Mouse (Mus musculus): ENCODE measurements around the gene Inpp5a. TPM values are rescaled to one million over a fixed set of nuclear protein-coding genes. Genes with fewer than 3 reads are reported as not detected.

Gene Inpp5a
- polyA plus RNA-seq, 1 experiment from 2014 or later, result 4.1 TPM

DNA sequence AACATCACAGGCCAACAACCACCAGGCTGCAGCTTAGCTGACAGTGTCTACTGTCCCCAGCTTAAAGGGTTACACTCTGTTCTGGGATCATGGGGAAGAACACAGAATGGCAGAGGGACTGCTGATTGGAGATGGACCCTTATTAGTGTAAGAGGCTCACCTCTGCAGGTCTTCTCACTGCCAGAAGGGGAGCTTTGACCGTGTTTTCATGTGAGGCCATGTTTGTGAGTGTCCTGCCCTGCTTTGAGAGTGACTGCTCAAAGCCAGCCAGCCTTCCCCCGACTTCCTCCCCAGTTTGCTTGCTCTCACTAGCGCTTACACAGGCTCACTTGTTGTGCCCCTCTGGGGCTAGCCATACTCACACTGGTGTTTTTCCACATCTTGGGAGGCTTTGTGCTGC, 58.5 kb downstream of the Inpp5a start:
- Histone ChIP-seq H3K27ac (replicated peaks) (no peak overlapping the region), H3K4me1 (replicated peaks) (0 out of 2 replicates have a peak, but pooled peaks cover 1% of the 10 kb centered on the region), H3K4me3 (replicated peaks) (no peak overlapping the region), H3K9me3 (replicated peaks) (no peaks in the 10 kb centered on the region), H3K4me2 (no peak overlapping the region), H3K36me3 (replicated peaks) (no peaks in the 10 kb centered on the region), H3K27me3 (no peaks in the 10 kb centered on the region), H3K9ac (no peak overlapping the region)
- 56% methylated on average over 3 of the region's 3 CpGs for WGBS (ENCODE audit: insufficient replicate concordance)
- ATAC-seq (ENCODE audit: insufficient read depth), result no peak

DNA sequence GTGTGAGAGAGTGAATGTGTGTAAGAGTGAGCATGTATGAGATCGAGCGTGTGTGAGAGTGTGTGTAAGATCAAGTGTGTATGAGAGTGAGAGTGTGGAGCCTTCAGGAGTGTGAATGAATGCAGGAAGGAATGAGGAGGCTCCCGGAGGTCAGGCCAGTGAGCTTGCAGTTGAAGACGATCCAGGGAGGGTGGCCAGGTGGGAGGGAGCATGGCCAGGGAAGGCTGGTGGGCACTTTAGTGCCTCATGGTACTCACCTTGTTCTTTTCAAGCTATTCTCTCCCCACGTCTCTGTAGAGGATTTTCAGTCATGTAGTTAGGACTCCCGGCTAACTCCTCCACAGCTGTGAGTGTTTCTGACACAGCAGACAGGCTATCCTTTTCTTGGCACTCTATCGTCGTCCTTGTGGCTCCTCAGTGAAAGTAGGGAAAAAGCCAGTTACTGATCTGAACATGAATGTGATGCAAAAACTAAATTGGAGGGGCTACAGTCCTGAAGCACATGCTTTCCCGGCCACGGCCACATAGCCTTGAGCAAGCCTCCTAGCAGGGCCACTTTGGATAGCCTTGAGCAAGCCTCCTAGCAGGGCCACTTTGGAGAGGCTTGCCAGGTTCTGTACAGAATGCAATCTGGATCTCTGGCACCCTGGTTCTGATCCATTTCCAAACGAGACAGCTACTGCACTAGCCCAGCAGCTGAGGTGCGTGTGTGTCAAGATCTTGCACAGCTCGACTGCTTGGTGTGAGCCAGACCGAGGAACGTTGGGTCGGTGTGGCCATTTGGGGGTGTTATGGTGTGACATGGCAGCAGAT, 61.5 kb downstream of the Inpp5a start:
- no peak overlapping the region for H3K27ac ChIP-seq (replicated peaks)
- H3K4me1 ChIP-seq (replicated peaks), result no peaks in the 10 kb centered on the region
- 71% methylated on average over 16 of the region's 16 CpGs for WGBS (ENCODE audit: insufficient replicate concordance)
- H3K4me3 ChIP-seq (replicated peaks), result no peak overlapping the region
- no peak for ATAC-seq (ENCODE audit: insufficient read depth)
- H3K9ac ChIP-seq, result no peak overlapping the region
- H3K9me3 ChIP-seq (replicated peaks), result no peaks in the 10 kb centered on the region
- H3K36me3 ChIP-seq (replicated peaks), result no peaks in the 10 kb centered on the region
- H3K27me3 ChIP-seq, result no peaks in the 10 kb centered on the region
- no peak overlapping the region for H3K4me2 ChIP-seq

DNA sequence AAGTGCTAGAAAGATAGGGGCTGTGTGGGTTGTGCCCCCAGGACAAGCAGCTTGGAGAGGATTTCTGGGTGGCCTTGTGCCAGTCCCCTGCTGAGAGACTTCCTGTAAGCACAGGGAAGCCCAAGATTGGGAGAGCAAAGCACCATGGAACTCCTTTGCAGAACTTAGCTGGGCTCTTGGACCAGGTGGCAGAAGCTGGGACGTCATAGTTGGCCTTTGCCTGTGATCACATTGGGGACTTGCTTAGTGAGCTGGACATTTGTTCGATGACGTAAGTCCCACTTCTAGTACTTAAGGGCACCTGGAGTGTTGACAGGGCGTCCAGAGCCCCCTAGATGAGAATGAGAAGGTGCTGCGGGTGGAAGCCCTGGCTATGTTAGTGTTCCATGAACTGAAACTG, 62.8 kb downstream of the Inpp5a start:
- 71% methylated on average over 5 of the region's 5 CpGs for WGBS (ENCODE audit: insufficient replicate concordance)
- ATAC-seq (ENCODE audit: insufficient read depth), result no peak
- Histone ChIP-seq H3K27ac (replicated peaks) (no peak overlapping the region), H3K9me3 (replicated peaks) (no peaks in the 10 kb centered on the region), H3K4me2 (no peak overlapping the region), H3K4me1 (replicated peaks) (no peaks in the 10 kb centered on the region), H3K9ac (no peak overlapping the region), H3K36me3 (replicated peaks) (no peaks in the 10 kb centered on the region), H3K27me3 (no peaks in the 10 kb centered on the region), H3K4me3 (replicated peaks) (no peak overlapping the region)

DNA sequence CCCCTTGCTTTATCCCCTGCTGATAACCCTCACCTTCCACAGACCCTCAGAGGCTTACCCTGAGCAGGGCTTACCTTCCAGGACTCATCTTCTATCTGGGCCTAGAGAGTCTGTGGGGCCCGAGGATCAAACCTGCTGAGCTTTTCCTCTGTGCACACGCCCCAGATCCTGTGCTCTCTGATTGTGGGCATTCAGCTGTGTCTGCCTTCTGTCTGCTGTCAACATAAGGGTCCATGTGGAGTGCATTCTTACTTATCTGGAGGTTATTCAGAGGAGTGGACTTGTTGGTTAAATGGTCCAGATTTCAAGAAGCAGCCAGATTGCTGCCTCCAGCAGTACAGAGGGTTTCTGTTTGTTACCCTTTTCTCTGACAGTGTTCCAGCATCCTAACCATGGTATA, 63.3 kb downstream of the Inpp5a start:
- no peak overlapping the region for H3K9ac ChIP-seq
- no peak overlapping the region for H3K27ac ChIP-seq (replicated peaks)
- ATAC-seq (ENCODE audit: insufficient read depth), result no peak
- H3K4me1 ChIP-seq (replicated peaks), result no peaks in the 10 kb centered on the region
- H3K4me2 ChIP-seq, result no peak overlapping the region
- WGBS (ENCODE audit: insufficient replicate concordance), result 41% methylated on average over 2 of the region's 2 CpGs
- H3K9me3 ChIP-seq (replicated peaks), result no peaks in the 10 kb centered on the region
- no peak overlapping the region for H3K4me3 ChIP-seq (replicated peaks)
- no peaks in the 10 kb centered on the region for H3K36me3 ChIP-seq (replicated peaks)
- H3K27me3 ChIP-seq, result no peaks in the 10 kb centered on the region

DNA sequence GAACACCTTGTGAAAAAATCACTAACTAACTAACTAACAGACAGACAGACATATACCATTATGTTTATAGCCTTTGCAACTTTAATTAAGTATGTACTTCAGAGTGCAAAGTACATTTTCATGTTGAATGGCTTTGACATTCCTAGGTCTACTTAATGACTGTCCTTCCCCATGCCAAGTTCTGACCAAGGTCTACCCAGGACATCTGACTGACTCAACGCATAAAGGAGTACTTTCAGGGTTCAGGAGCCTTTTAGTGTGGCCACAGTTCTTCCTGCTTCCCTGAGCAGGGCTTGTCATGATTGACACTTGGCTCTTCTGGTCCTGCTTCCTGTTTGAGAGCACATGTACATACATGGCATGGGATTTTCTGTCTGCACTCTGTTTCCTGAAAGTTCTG, 64.3 kb downstream of the Inpp5a start:
- no peak overlapping the region for H3K27ac ChIP-seq (replicated peaks)
- no peaks in the 10 kb centered on the region for H3K36me3 ChIP-seq (replicated peaks)
- H3K9ac ChIP-seq, result no peak overlapping the region
- no peaks in the 10 kb centered on the region for H3K27me3 ChIP-seq
- 20% methylated on average over 1 of the region's 1 CpGs for WGBS (ENCODE audit: insufficient replicate concordance)
- no peak overlapping the region for H3K4me2 ChIP-seq
- H3K4me3 ChIP-seq (replicated peaks), result no peak overlapping the region
- no peaks in the 10 kb centered on the region for H3K4me1 ChIP-seq (replicated peaks)
- H3K9me3 ChIP-seq (replicated peaks), result no peaks in the 10 kb centered on the region
- no peak for ATAC-seq (ENCODE audit: insufficient read depth)

DNA sequence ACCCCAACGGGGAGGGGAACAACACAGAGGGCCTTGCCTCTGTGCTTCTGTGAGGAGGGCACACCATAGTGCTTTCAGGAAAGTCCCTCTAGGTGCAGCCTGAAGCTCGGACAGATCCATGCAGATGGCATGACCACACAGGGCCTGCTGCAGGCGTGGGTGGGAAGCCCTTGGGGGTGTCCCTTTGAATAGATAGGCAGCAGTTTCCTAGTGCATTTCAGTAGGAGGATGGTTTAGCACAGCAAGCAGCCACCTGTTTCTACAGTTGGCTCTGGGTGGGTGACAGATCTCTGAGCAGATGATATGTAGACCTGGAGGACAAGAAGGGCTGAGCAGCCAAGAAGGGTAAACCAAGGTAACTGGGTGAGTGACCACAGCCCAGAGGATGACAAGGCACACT, 65.4 kb downstream of the Inpp5a start:
- H3K4me1 ChIP-seq (replicated peaks), result no peaks in the 10 kb centered on the region
- no peak overlapping the region for H3K27ac ChIP-seq (replicated peaks)
- no peak overlapping the region for H3K9ac ChIP-seq
- no peaks in the 10 kb centered on the region for H3K27me3 ChIP-seq
- 38% methylated on average over 3 of the region's 3 CpGs for WGBS (ENCODE audit: insufficient replicate concordance)
- H3K9me3 ChIP-seq (replicated peaks), result no peaks in the 10 kb centered on the region
- no peak overlapping the region for H3K4me2 ChIP-seq
- ATAC-seq (ENCODE audit: insufficient read depth), result no peak
- no peak overlapping the region for H3K4me3 ChIP-seq (replicated peaks)
- H3K36me3 ChIP-seq (replicated peaks), result no peaks in the 10 kb centered on the region

DNA sequence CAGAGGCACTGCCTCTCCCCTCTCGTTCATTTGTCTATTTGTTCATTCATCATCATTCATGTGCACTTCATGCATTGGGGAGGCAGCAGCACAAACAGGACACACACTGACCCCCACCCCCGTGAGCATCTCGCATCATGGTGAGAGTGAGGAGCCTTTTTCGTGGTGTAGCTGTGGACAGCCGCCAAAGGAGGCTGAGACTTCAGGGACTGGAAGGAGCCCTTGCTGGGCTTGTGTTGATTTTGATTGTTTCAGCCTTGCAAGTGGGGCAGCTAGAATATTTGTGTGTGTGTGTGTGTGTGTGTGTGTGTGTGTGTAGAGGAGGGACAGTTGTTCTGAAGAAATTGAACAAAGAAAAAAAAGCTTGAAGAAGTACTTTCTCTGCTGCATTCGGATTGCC, 67.8 kb downstream of the Inpp5a start:
- H3K36me3 ChIP-seq (replicated peaks), result no peaks in the 10 kb centered on the region
- H3K9ac ChIP-seq, result no peak overlapping the region
- H3K27ac ChIP-seq (replicated peaks), result no peak overlapping the region
- H3K27me3 ChIP-seq, result no peaks in the 10 kb centered on the region
- ATAC-seq (ENCODE audit: insufficient read depth), result no peak
- H3K4me3 ChIP-seq (replicated peaks), result no peak overlapping the region
- WGBS (ENCODE audit: insufficient replicate concordance), result 54% methylated on average over 6 of the region's 6 CpGs
- H3K4me1 ChIP-seq (replicated peaks), result no peaks in the 10 kb centered on the region
- no peaks in the 10 kb centered on the region for H3K9me3 ChIP-seq (replicated peaks)
- H3K4me2 ChIP-seq, result no peak overlapping the region

DNA sequence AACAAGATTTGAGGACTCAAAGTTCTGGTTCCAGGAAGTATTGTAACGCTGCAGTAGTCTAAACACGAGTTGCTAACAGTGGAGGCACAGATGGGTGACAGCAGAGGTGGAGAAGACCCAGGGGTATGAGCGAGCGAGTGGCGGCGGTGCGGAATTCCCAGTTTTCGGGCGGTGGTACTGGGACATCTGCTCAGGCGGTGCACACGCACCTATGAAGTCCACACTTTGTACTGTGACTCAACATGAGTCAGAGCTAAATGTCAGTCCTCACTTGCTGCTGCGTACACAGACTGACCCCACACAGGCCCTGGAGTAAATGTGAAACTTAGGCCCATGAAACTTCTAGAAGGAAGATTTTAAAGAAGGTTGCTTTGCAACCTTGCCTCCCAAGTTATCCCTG, 72.4 kb downstream of the Inpp5a start:
- WGBS (ENCODE audit: insufficient replicate concordance), result 77% methylated on average over 12 of the region's 12 CpGs
- no peaks in the 10 kb centered on the region for H3K27me3 ChIP-seq
- no peak overlapping the region for H3K4me2 ChIP-seq
- no peaks in the 10 kb centered on the region for H3K9me3 ChIP-seq (replicated peaks)
- H3K4me1 ChIP-seq (replicated peaks), result peaks cover 4% of the 10 kb centered on the region; the same call in 1 of the 2 replicates
- no peak overlapping the region for H3K4me3 ChIP-seq (replicated peaks)
- no peak overlapping the region for H3K27ac ChIP-seq (replicated peaks)
- no peak overlapping the region for H3K9ac ChIP-seq
- H3K36me3 ChIP-seq (replicated peaks), result no peaks in the 10 kb centered on the region
- no peak for ATAC-seq (ENCODE audit: insufficient read depth)

DNA sequence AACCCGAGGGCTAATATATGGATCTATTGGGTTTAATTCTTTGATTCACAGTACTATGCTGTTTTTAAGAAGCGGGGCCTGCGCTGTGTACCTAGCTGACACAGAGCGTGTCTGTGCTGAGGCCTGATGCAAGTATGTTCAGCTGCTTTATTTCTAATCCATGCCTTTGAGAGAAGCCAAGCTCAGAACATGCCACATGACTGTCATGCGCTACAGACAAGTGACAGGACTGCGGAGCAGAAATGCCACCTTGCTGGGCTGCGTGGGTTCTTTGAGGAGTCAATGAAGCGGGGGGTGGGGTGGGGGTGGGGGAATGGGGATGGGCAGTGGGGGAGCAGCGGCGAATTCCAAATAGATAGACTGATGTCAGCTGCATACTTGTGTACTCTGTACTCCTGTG, 73.2 kb downstream of the Inpp5a start:
- 73% methylated on average over 10 of the region's 10 CpGs for WGBS (ENCODE audit: insufficient replicate concordance)
- H3K27me3 ChIP-seq, result no peaks in the 10 kb centered on the region
- H3K4me3 ChIP-seq (replicated peaks), result no peak overlapping the region
- H3K4me1 ChIP-seq (replicated peaks), result peaks cover 9% of the 10 kb centered on the region
- H3K27ac ChIP-seq (replicated peaks), result no peak overlapping the region
- H3K36me3 ChIP-seq (replicated peaks), result no peaks in the 10 kb centered on the region
- no peak overlapping the region for H3K9ac ChIP-seq
- no peak for ATAC-seq (ENCODE audit: insufficient read depth)
- H3K4me2 ChIP-seq, result no peak overlapping the region
- no peaks in the 10 kb centered on the region for H3K9me3 ChIP-seq (replicated peaks)

DNA sequence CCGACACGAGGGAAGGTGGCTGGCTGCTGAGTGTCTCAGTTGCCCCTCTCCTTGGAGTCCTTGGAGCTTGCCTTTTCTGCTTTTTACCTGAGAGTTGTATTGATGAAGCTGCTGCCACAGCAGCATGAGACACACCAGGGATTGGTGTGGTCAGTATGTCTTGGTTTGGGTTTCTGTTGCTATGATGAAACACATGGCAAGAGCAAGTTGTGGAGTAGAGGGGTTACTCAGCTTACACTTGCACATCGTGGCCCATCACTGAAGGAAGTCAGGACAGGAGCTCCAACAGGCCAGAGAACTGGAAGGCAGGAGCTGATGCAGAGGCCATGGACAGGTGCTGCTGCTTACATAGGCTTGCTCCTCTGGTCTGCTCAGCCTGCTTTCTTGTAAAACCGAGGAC, 76.6 kb downstream of the Inpp5a start:
- H3K4me2 ChIP-seq, result no peak overlapping the region
- H3K4me3 ChIP-seq (replicated peaks), result no peak overlapping the region
- no peaks in the 10 kb centered on the region for H3K9me3 ChIP-seq (replicated peaks)
- H3K27me3 ChIP-seq, result no peaks in the 10 kb centered on the region
- no peak for ATAC-seq (ENCODE audit: insufficient read depth)
- no peak overlapping the region for H3K9ac ChIP-seq
- 42% methylated on average over 4 of the region's 4 CpGs for WGBS (ENCODE audit: insufficient replicate concordance)
- H3K36me3 ChIP-seq (replicated peaks), result no peaks in the 10 kb centered on the region
- H3K27ac ChIP-seq (replicated peaks), result no peak overlapping the region
- H3K4me1 ChIP-seq (replicated peaks), result peaks cover 25% of the 10 kb centered on the region

DNA sequence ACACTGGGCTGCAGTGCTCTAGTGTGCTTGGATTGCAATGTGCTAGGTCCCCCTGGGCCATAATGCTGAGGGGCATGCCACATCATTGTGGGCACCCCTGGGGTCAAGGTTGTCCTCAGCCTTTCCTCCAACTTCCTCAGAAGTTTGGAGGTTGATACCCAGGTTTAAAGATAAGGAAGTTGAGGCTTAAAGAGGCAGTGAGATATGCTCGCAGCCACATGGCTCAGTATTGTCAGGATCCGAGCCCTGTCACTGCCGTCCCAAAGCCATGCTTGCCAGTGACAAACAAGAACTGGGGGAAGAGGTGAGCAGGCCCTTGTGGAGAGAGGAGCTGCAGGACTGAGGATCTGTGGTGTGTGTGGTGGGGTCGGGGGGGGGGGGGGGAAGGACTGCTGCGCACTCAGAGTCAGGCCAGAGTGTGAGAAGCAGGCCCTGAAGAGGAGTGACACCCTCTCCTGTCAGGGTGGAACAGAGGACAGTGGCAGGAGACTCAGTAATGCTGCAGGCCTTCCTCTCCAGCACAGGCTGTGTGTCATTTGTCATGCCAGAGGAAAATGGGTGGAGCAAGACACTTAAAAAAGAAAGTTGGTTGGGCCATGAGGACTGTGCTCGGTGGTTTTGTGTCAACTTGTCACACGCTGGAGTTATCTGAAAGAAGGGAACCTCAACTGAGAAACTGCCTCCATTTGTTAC, 77.7 kb downstream of the Inpp5a start:
- no peaks in the 10 kb centered on the region for H3K36me3 ChIP-seq (replicated peaks)
- H3K27ac ChIP-seq (replicated peaks), result 0 out of 2 replicates have a peak overlapping the region, but pooled peaks have one; percentile 29
- peaks cover 25% of the 10 kb centered on the region for H3K4me1 ChIP-seq (replicated peaks)
- H3K4me3 ChIP-seq (replicated peaks), result no peak overlapping the region
- H3K27me3 ChIP-seq, result no peaks in the 10 kb centered on the region
- no peaks in the 10 kb centered on the region for H3K9me3 ChIP-seq (replicated peaks)
- WGBS (ENCODE audit: insufficient replicate concordance), result 10% methylated on average over 7 of the region's 7 CpGs
- no peak overlapping the region for H3K9ac ChIP-seq
- no peak overlapping the region for H3K4me2 ChIP-seq
- peak; percentile 37; the same call in 1 of the 2 replicates for ATAC-seq (ENCODE audit: insufficient read depth)

All from liver, embryonic 15.5 days (tissue).